28 mouse cellular contexts compared by ENCODE assay signal in the genomic region with DNA sequence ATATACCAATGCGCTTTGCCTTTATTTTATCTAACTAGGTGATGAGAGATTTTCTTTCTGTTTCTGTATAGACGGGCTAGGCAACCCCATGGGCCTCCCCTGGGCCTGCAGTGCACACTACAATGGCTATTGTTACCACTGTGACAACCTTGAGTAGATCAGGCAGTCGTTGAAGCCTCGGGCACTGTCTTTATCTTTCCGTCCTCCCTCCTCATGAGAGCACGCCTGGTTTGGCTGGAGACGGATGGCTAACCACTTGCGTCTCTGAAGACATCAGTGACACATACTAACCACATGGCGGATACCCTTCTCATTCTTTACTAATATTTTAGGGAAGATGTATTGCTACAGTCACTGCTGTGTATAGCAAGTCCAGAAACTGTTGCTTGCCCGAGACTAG.
DNase-seq lines count a peak whose midpoint lies in the region; ATAC-seq and TF ChIP-seq lines count a peak whose summit lies in the region.
"Had no signal": no experiment of that assay in that cellular context is flagged by ENCODE, and none has a peak within 500 bp of the region (broad histone marks: within the 10 kb centered on the region; RNA-seq: fewer than 3 reads in every experiment).

No protein-coding gene starts in this region.

- no peaks in the 10 kb centered on the region for H3K27me3 ChIP-seq in midbrain, postnatal 0 days (ENCODE audit: insufficient read depth, low read length)
- peaks cover 7% of the 10 kb centered on the region for H3K27me3 ChIP-seq in midbrain, embryonic 13.5 days
- H3K27me3 ChIP-seq: forebrain, embryonic 15.5 days; limb, embryonic 12.5 days; liver, embryonic 15.5 days; lung, embryonic 15.5 days; Patski; stomach, embryonic 15.5 days had no signal

- no peaks in the 10 kb centered on the region for H3K36me3 ChIP-seq in midbrain, postnatal 0 days (ENCODE audit: insufficient read depth, low read length)
- no peaks in the 10 kb centered on the region for H3K36me3 ChIP-seq in midbrain, embryonic 13.5 days
- H3K36me3 ChIP-seq: forebrain, embryonic 15.5 days; G1E; hindbrain, embryonic 13.5 days; limb, embryonic 12.5 days; liver, embryonic 15.5 days; lung, embryonic 15.5 days; neural tube, embryonic 13.5 days; stomach, embryonic 15.5 days had no signal

- peak overlapping the region; percentile 94; the same call in 1 of the 2 replicates for H3K27ac ChIP-seq in layer of hippocampus, adult 2 months
- H3K27ac ChIP-seq in midbrain, postnatal 0 days (ENCODE audit: low read depth, low read length) = no peak overlapping the region
- H3K27ac ChIP-seq in midbrain, embryonic 13.5 days = no peak overlapping the region
- H3K27ac ChIP-seq: forebrain, embryonic 15.5 days; hindbrain, embryonic 13.5 days; kidney, postnatal 0 days; limb, embryonic 12.5 days; liver, embryonic 15.5 days; lung, embryonic 15.5 days; neural tube, embryonic 13.5 days; stomach, embryonic 15.5 days had no signal

- no peak for TF ChIP-seq CTCF in layer of hippocampus, adult 2 months (conservative IDR thresholded peaks at IDR 0.05)
- TF ChIP-seq CTCF in midbrain, postnatal 0 days (IDR thresholded peaks at IDR 0.05) = peak; percentile 21; the same call in 1 of the 2 replicates

- no peak for DNase-seq in layer of hippocampus, adult 2 months (ENCODE audit: low spot score in 2 of 2)
- no peak for DNase-seq in layer of hippocampus, postnatal 10 days (ENCODE audit: low spot score in 2 of 2)
- DNase-seq in midbrain, postnatal 0 days (ENCODE audit: low spot score) = no peak
- DNase-seq in ZHBTc4 (ENCODE audit: low read depth, low spot score) = peak; percentile 23
- DNase-seq in adrenal gland, adult 8-10 months = no peak
- DNase-seq in cerebellum, adult 8-10 months = no peak
- DNase-seq: adrenal gland, postnatal 36 days; cerebellum, adult 18-20 months; cerebellum, postnatal 14 days; gastrocnemius, postnatal 25 days; kidney, adult 8-10 months; kidney, postnatal 4 days; lung, postnatal 36 days; right cerebral cortex, postnatal 25 days; thymus, adult 2 months had no signal

- no peak overlapping the region for H3K9ac ChIP-seq in midbrain, postnatal 0 days (replicated peaks; ENCODE audit: low read length, poor library complexity, severe bottlenecking)
- no peak overlapping the region for H3K9ac ChIP-seq in midbrain, embryonic 13.5 days (replicated peaks)
- H3K9ac ChIP-seq: forebrain, embryonic 15.5 days; hindbrain, embryonic 13.5 days; limb, embryonic 12.5 days; liver, embryonic 15.5 days; lung, embryonic 15.5 days; neural tube, embryonic 13.5 days; stomach, embryonic 15.5 days had no signal

- ATAC-seq in midbrain, postnatal 0 days (ENCODE audit: low FRiP score) = no peak
- no peak for ATAC-seq in midbrain, embryonic 13.5 days
- ATAC-seq in granulocyte monocyte progenitor cell, adult 5-6 weeks (replicated peaks; ENCODE audit: poor library complexity, severe bottlenecking) = peak; percentile 40
- ATAC-seq: forebrain, embryonic 15.5 days; intestine, embryonic 16.5 days; Patski had no signal

- WGBS in midbrain, postnatal 0 days = 57% methylated on average over 10 of the region's 10 CpGs
- 56% methylated on average over 10 of the region's 10 CpGs for WGBS in midbrain, embryonic 13.5 days

- H3K4me3 ChIP-seq in layer of hippocampus, adult 2 months = no peak overlapping the region
- no peak overlapping the region for H3K4me3 ChIP-seq in midbrain, postnatal 0 days (ENCODE audit: low read depth, low read length)
- no peak overlapping the region for H3K4me3 ChIP-seq in midbrain, embryonic 13.5 days (replicated peaks)
- H3K4me3 ChIP-seq: forebrain, embryonic 15.5 days; hindbrain, embryonic 13.5 days; limb, embryonic 12.5 days; liver, embryonic 15.5 days; lung, embryonic 15.5 days; neural tube, embryonic 13.5 days; stomach, embryonic 15.5 days had no signal

- no peaks in the 10 kb centered on the region for H3K9me3 ChIP-seq in midbrain, postnatal 0 days (ENCODE audit: low read length)
- H3K9me3 ChIP-seq in midbrain, embryonic 13.5 days = no peaks in the 10 kb centered on the region
- H3K9me3 ChIP-seq: forebrain, embryonic 15.5 days; hindbrain, embryonic 13.5 days; limb, embryonic 12.5 days; liver, embryonic 15.5 days; lung, embryonic 15.5 days; neural tube, embryonic 13.5 days; stomach, embryonic 15.5 days had no signal

- H3K4me2 ChIP-seq in midbrain, postnatal 0 days (ENCODE audit: low read depth, low read length, poor library complexity, severe bottlenecking) = no peak overlapping the region
- no peak overlapping the region for H3K4me2 ChIP-seq in midbrain, embryonic 13.5 days (replicated peaks)
- H3K4me2 ChIP-seq: forebrain, embryonic 15.5 days; hindbrain, embryonic 13.5 days; limb, embryonic 12.5 days; liver, embryonic 15.5 days; lung, embryonic 15.5 days; neural tube, embryonic 13.5 days; stomach, embryonic 15.5 days had no signal

- 0 out of 2 replicates have a peak, but pooled peaks cover 5% of the 10 kb centered on the region for H3K4me1 ChIP-seq in midbrain, postnatal 0 days (ENCODE audit: insufficient read depth, low read length)
- peaks cover 31% of the 10 kb centered on the region for H3K4me1 ChIP-seq in midbrain, embryonic 13.5 days (replicated peaks)
